In the genomic region with DNA sequence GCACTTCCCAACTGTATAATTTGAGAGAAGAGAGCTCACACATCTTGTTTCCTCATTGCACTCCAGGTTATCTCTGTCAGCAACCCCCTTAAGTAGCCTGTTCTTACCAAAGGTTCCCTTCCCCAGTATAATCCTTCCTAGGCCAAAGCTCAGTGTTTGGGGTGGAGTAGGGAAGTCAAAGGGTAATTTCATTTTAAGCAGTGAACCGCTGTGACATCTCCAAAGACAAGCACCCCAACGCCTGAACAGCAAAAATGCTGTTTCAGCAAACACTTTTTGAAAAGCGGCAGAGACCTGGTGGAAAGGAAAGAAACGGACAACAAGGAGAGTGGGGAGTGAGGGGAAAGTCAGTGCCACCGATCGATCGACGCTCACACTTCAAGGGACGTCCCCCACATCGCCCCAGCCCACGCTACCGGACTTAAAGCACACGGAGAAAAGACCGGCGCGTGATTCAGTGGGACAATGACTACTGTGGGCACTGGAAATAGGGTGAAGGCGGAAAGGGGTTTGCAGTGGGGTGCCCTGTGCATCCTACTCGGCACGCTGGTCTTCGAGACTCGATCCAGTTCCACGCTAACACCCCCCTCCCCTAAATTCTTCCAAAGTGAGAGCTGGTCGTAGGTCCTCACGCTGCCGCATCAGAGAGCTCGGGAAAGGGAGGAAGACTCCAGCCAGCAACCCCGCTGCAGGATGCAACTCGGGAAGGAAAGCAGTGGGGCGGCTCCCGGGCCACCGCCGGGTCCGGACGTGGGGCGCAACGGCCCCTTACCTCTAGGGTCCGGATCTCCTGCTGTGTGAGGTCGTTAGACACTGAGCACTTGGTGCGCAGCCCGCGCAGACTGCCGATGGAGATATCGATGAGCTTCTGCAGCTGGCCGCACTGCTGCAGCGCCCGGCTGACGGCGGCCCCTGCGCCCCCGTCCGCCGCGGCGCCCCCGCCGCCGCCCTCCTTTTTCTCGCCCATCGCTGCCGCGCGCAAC, we compare ENCODE assay signal across 8 mouse cellular contexts. TPM values are rescaled to one million over a fixed set of nuclear protein-coding genes. Genes with fewer than 3 reads are reported as not detected.
DNase-seq lines count a peak whose midpoint lies in the region; ATAC-seq and TF ChIP-seq lines count a peak whose summit lies in the region.

No protein-coding gene starts in this region.

- peak overlapping the region; percentile 96 for H3K4me3 ChIP-seq in kidney, postnatal 0 days (replicated peaks; ENCODE audit: low read depth, low read length)
- peak overlapping the region; percentile 72 for H3K4me3 ChIP-seq in macrophage (ENCODE audit: inconsistent target)
- H3K4me3 ChIP-seq in stomach, embryonic 15.5 days (replicated peaks): peak overlapping the region; percentile 94

- no peaks in the 10 kb centered on the region; the same call in 1 of the 2 replicates for H3K4me1 ChIP-seq in kidney, postnatal 0 days (replicated peaks; ENCODE audit: insufficient read depth, low read length)
- H3K4me1 ChIP-seq in stomach, embryonic 15.5 days: peaks cover 17% of the 10 kb centered on the region; the same call in 1 of the 2 replicates

- H3K9me3 ChIP-seq in kidney, postnatal 0 days (replicated peaks; ENCODE audit: low read length): no peaks in the 10 kb centered on the region
- no peaks in the 10 kb centered on the region for H3K9me3 ChIP-seq in stomach, embryonic 15.5 days

- peak overlapping the region; percentile 86 for H3K4me2 ChIP-seq in kidney, postnatal 0 days (ENCODE audit: low read length)
- H3K4me2 ChIP-seq in stomach, embryonic 15.5 days: peak overlapping the region; percentile 77

- ATAC-seq in kidney, postnatal 0 days (replicated peaks; ENCODE audit: low FRiP score, low read depth): 0 out of 2 replicates have a peak, but pooled peaks have one; percentile 22
- peak; percentile 15; the same call in 1 of the 2 replicates for ATAC-seq in stomach, embryonic 15.5 days (ENCODE audit: insufficient read depth, low FRiP score, low read depth)

- peak; percentile 40 for DNase-seq in cerebellum, adult 11-12 months
- no peak for DNase-seq in cerebellum, adult 9-11 months
- DNase-seq in 3T3-L1 (ENCODE audit: low read depth, low spot score): peak; percentile 38
- DNase-seq in brain, adult 2 months (ENCODE audit: low read depth, low spot score): peak; percentile 63
- peak; percentile 35 to 37 for DNase-seq in frontal cortex, postnatal 36 days (ENCODE audit: low spot score in 2 of 2)
- DNase-seq in kidney, postnatal 0 days (ENCODE audit: low spot score): peak; percentile 57

- H3K79me2 ChIP-seq in macrophage (ENCODE audit: inconsistent target): no peaks in the 10 kb centered on the region; the same call in 1 of the 2 replicates

- H3K27me3 ChIP-seq in kidney, postnatal 0 days (ENCODE audit: insufficient read depth, low read length): no peaks in the 10 kb centered on the region
- H3K27me3 ChIP-seq in stomach, embryonic 15.5 days (replicated peaks): no peaks in the 10 kb centered on the region

- no peaks in the 10 kb centered on the region for H3K36me3 ChIP-seq in kidney, postnatal 0 days (ENCODE audit: insufficient read depth, low read length)
- no peaks in the 10 kb centered on the region for H3K36me3 ChIP-seq in macrophage (ENCODE audit: inconsistent target)
- no peaks in the 10 kb centered on the region for H3K36me3 ChIP-seq in stomach, embryonic 15.5 days

- peak overlapping the region; percentile 93 for H3K27ac ChIP-seq in kidney, postnatal 0 days
- 0 out of 2 replicates have a peak overlapping the region, but pooled peaks have one; percentile 13 for H3K27ac ChIP-seq in macrophage
- peak overlapping the region; percentile 93 for H3K27ac ChIP-seq in stomach, embryonic 15.5 days

- peak overlapping the region; percentile 92 for H3K9ac ChIP-seq in kidney, postnatal 0 days (ENCODE audit: low read depth, low read length)
- H3K9ac ChIP-seq in stomach, embryonic 15.5 days: peak overlapping the region; percentile 88

- 1% methylated on average over 58 of the region's 62 CpGs for WGBS in kidney, postnatal 0 days
- 2% methylated on average over 54 of the region's 62 CpGs for WGBS in macrophage (ENCODE audit: missing documents)
- WGBS in stomach, embryonic 15.5 days: under 1% methylated on average over 58 of the region's 62 CpGs

- no peak for TF ChIP-seq CTCF in kidney, postnatal 0 days (IDR thresholded peaks at IDR 0.05; ENCODE audit: low read depth)

RNA-seq across cellular contexts. Expression of gene Ksr1, which starts 0.6 kb away (rescaled TPM):
- polyA plus RNA-seq in kidney, postnatal 0 days (2015; fragmentation: Nextera tagmentation; extraction: Ambion mirVana): 1.7 and 1.8 TPM in 2 replicates
- total RNA-seq in macrophage (2018; cell fraction: chromatin; rRNA removed): 10 to 100 TPM in 11 of 26 experiments, 1 to 10 TPM in 15; 3.1 to 26.2 (median 9.0) TPM
- 1 to 10 TPM in 25 of 26 experiments, under 1 TPM in 1; 0.99 to 5.1 (median 2.6) TPM for total RNA-seq in macrophage (2018; cell fraction: cytosol; rRNA removed)
- 10 to 100 TPM in 4 of 26 experiments, 1 to 10 TPM in 22; 1.8 to 12.7 (median 5.6) TPM for total RNA-seq in macrophage (2018; cell fraction: nucleus; rRNA removed)
- polyA plus RNA-seq in macrophage (2018): 1.6 to 3.1 TPM (median 2.6 TPM) in 3 replicates
- 2.8 and 3.2 TPM in 2 replicates for polyA plus RNA-seq in stomach, embryonic 15.5 days (2015; fragmentation: Nextera tagmentation; extraction: Ambion mirVana)

Comparison
In these comparisons a context has a peak if more than half of its experiments do, and no peak if none do; other contexts are left out.
1. H3K27ac ChIP-seq: peak in every context shown above with its lines; median percentile 93 in kidney, postnatal 0 days; 93 in stomach, embryonic 15.5 days; 13 in macrophage.